Mouse (Mus musculus) liver, embryonic 14.5 days (tissue): ENCODE results near the gene Sppl2b.

Experiments used
- CTCF ChIP-seq: IDR thresholded peaks from 2 replicates; pipeline ENCODE4 v1.5.1; 2016; ENCODE audit warnings: antibody characterized with exemption, low read depth, control low read depth
- EP300 ChIP-seq: IDR thresholded peaks from 2 replicates; pipeline ENCODE4 v1.6.1; 2016; ENCODE audit warnings: antibody characterized with exemption, low read depth

DNA sequence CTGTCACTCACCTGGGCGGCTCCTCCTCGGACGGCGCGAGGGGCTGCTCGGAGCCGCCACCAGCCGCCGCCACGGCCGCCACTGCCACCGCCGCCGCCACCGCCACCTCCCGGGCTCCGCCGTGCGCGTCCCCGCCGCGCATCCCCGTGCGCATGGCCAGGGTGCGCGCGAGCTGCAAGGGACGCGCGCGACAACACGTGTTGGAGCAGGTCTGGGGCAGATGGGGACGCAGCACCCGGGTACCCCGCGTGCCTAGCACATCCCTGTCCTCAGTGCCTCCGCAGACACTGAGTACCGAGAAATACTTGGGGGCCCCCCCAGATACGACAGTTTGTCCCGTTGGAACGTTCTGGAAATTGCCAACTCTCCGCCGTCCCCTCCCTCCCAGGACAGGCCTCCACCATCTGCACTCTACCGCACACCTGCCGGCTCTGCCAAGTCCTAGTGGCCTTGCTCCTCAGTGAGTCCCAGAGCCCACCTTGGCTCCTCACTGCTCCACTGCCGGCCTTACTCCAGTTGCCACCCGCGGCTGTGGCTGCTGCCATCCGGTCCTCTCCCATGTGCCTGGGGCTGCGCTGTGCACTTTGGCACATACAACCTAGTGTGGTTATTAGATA, 11.0 kb upstream of the Sppl2b start, which contains the start of gene Lingo3:
- TF ChIP-seq CTCF, result no peak
- TF ChIP-seq EP300, result no peak
